Mouse (Mus musculus) thymus, adult 2 months (tissue): ENCODE results near the gene Tsr3. TPM values are rescaled to one million over a fixed set of nuclear protein-coding genes. Genes with fewer than 3 reads are reported as not detected.

ENCODE experiments used
- DNase-seq: peaks from one replicate; pipeline ENCODE4 v3.0.0; 2021
- H3K27ac ChIP-seq: fragments of 200-500 bp; 2 replicates; pipeline ENCODE4 v1.5.1; 2012; ENCODE audit warnings: low read length, control low read depth; ENCODE audit not compliant: control insufficient read depth, insufficient read depth
- H3K27me3 ChIP-seq: fragments of 200-500 bp; 2 replicates; pipeline ENCODE4 v1.6.1; 2012; ENCODE audit warnings: mild to moderate bottlenecking, low read length, moderate library complexity, mixed read lengths; ENCODE audit not compliant: control insufficient read depth, insufficient read depth
- H3K36me3 ChIP-seq: fragments of 200-500 bp; 2 replicates; pipeline ENCODE4 v1.6.1; 2012; ENCODE audit warnings: mild to moderate bottlenecking, low read length, moderate library complexity; ENCODE audit not compliant: control insufficient read depth, insufficient read depth
- H3K4me1 ChIP-seq: fragments of 200-500 bp; replicated peaks from 2 replicates; pipeline ENCODE4 v1.6.1; 2012; ENCODE audit warnings: low read length; ENCODE audit not compliant: control insufficient read depth, insufficient read depth
- H3K4me3 ChIP-seq: fragments of 200-500 bp; 2 replicates; pipeline ENCODE4 v1.5.1; 2012; ENCODE audit warnings: mild to moderate bottlenecking, low read length, control low read depth, moderate library complexity; ENCODE audit not compliant: control insufficient read depth, insufficient read depth
- CTCF ChIP-seq: fragments of 200-500 bp; IDR thresholded peaks from 2 replicates; pipeline ENCODE4 v1.5.1; 2012; ENCODE audit warnings: mild to moderate bottlenecking, control low read depth, low read length, moderate library complexity, borderline replicate concordance; ENCODE audit not compliant: control insufficient read depth, poor library complexity, insufficient read depth; ENCODE audit errors: extremely low read depth
- POLR2A ChIP-seq: fragments of 200-500 bp; IDR thresholded peaks from 2 replicates; pipeline ENCODE4 v1.6.1; 2012; ENCODE audit warnings: mild to moderate bottlenecking, low read length, control low read depth, moderate library complexity; ENCODE audit not compliant: control insufficient read depth, poor library complexity, insufficient read depth; ENCODE audit errors: extremely low read depth
- WGBS: fragments of 180-500 bp; shearing (Covaris S2); methylation state at CpG from one replicate; pipeline ENCODE4 v1.1.7; 2018; 5-methylcytosine and 5-hydroxymethylcytosine counted together
- polyA plus RNA-seq: library from polyadenylated mRNA; depleted of rRNA; stranded (reverse); fragments of >200 nt; gene quantifications from 2 replicates; pipeline ENCODE4 v1.2.3, GENCODE M21; 2012

Tsr3 gene
- polyA plus RNA-seq, 1 experiment = 40.9 TPM

- Histone ChIP-seq H3K4me3 (no peak overlapping the region), H3K27ac (no peak overlapping the region), H3K36me3 (no peaks in the 10 kb centered on the region; the same call in 1 of the 2 replicates), H3K4me1 (peaks cover 25% of the 10 kb centered on the region), H3K27me3 (no peaks in the 10 kb centered on the region)
- WGBS = 96% methylated on average over 11 of the region's 11 CpGs
- DNase-seq = no peak
- TF ChIP-seq CTCF (no peak), POLR2A (no peak)
These were observed 3.3 kb downstream of the Tsr3 start for GRCm38 (mm10) chr17:25243131-25243780.

DNA sequence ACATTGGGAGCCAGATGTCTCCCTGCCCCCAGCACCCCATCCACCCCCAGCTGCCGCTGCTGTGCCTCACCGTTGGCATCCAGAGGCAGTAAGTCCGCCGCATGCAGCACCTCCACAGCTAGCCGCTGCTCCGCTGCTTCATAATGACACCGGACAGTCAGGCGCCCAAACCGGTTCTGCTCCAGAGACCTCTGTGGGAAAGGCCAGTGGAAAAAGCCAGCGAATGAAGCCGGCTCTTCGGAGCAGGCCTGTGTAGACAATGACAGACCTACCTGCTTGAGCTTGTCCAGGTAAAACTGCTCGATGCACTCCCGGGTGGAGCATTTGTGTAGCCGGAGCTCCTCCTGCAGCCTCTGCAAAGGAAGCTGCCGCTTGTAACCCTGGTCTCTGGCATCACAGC, 4.3 kb downstream of the Tsr3 start:
- Histone ChIP-seq H3K27ac (no peak overlapping the region), H3K36me3 (no peaks in the 10 kb centered on the region; the same call in 1 of the 2 replicates), H3K4me3 (no peak overlapping the region), H3K27me3 (no peaks in the 10 kb centered on the region), H3K4me1 (peaks cover 28% of the 10 kb centered on the region)
- DNase-seq = no peak
- TF ChIP-seq CTCF (no peak), POLR2A (no peak)
- WGBS = 94% methylated on average over 16 of the region's 16 CpGs

DNA sequence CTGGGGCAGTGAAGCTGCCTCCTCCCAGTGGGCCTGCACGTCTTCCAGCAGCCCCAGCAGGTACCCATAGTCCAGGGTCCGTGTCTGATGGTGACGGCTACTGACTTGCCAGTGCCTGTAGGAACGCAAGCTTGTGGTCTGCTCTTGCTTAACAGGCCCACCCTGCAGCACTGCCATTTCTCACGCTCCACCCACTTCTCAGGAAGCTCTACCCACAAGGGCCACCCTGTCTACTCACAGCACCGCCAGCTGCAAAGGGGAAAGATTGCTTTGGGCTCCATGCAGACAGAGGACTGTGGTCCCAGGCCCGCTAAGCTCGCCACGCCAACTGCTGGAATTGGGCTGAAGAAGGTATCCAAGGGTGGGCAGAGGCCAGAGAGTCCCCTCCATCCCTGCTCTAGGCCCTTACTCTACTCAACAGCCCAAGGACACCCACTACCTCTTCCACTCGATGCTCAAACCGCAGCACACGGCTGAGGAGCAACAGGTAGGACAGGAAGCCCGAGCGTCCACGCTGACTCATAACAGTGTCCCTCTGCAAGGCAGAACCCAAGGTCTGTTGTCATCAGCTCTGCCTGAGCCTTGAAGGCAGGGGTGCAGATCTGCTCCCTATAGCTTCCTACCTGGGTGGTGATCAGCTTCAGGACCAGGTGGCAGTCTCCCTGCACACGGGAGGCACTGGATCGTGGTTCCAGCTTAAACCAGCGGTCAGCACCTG, 8.2 kb downstream of the Tsr3 start:
- Histone ChIP-seq H3K36me3 (no peaks in the 10 kb centered on the region; the same call in 1 of the 2 replicates), H3K4me1 (peaks cover 19% of the 10 kb centered on the region), H3K27me3 (no peaks in the 10 kb centered on the region), H3K27ac (peak overlapping the region; percentile 10; the same call in 1 of the 2 replicates), H3K4me3 (peak overlapping the region; percentile 18)
- TF ChIP-seq CTCF (no peak), POLR2A (no peak)
- DNase-seq = peak; percentile 35
- 9% methylated on average over 18 of the region's 18 CpGs for WGBS

GRCm38 (mm10) chr17:25250181-25250835, 10.3 kb downstream of the Tsr3 start:
- H3K4me1 ChIP-seq = peaks cover 40% of the 10 kb centered on the region
- H3K4me3 ChIP-seq = no peak overlapping the region
- DNase-seq = no peak
- TF ChIP-seq CTCF (no peak), POLR2A (no peak)
- no peak overlapping the region for H3K27ac ChIP-seq
- no peaks in the 10 kb centered on the region for H3K27me3 ChIP-seq
- H3K36me3 ChIP-seq = no peaks in the 10 kb centered on the region
- WGBS = 97% methylated on average over 8 of the region's 8 CpGs

- Histone ChIP-seq H3K36me3 (no peaks in the 10 kb centered on the region), H3K27ac (no peak overlapping the region), H3K4me1 (peaks cover 55% of the 10 kb centered on the region), H3K4me3 (no peak overlapping the region), H3K27me3 (no peaks in the 10 kb centered on the region; the same call in 1 of the 2 replicates)
- TF ChIP-seq CTCF (no peak), POLR2A (no peak)
- DNase-seq = no peak
- 80% methylated on average over 3 of the region's 3 CpGs for WGBS
These were observed 12.7 kb downstream of the Tsr3 start for GRCm38 (mm10) chr17:25252643-25253042.

GRCm38 (mm10) chr17:25253760-25254159, 13.8 kb downstream of the Tsr3 start:
- H3K4me1 ChIP-seq = peaks cover 55% of the 10 kb centered on the region
- H3K4me3 ChIP-seq = no peak overlapping the region
- peak overlapping the region; percentile 7; the same call in 1 of the 2 replicates for H3K27ac ChIP-seq
- TF ChIP-seq POLR2A = no peak
- TF ChIP-seq CTCF = no peak
- DNase-seq = peak; percentile 63
- no peaks in the 10 kb centered on the region; the same call in 1 of the 2 replicates for H3K27me3 ChIP-seq
- no peaks in the 10 kb centered on the region; the same call in 1 of the 2 replicates for H3K36me3 ChIP-seq
- WGBS = 18% methylated on average over 10 of the region's 10 CpGs
